Mouse (Mus musculus): ENCODE measurements around the gene Ntm.

The Ntm gene

DNA sequence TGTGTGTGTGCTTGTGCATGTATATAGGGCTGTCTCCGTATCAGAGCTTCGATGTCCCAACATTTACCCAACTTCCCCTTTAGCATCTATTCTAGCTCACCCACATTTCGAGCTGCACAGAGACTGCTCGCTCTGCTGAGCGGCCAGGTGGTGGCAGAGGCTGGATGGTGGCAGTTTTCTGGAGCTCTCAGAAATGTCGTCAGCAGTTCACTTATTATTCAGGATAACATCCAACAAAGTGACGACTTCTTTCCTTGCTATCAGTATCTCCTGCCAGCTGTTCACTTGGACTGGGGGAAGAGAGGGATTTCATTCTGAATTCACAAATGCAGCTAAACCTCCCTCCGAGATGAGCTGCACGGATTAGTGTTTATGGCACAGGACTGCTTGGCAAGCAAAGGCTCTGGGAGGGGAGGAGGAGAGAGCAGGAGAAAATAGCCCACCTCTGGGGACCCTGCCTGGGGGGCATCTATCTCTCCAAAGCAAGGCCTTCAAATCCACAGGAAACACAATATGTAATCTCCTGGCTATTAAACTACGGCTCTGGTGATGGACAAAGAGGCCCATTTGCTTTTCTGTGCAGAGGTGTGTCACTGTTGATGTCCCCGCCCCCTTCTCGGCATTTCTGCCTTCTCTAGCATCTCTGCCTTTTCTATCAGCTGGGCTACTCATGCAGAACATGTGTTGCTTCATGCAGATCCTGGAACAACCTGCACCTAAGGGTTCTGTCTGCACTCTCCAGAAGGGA lies 159.8 kb downstream of the Ntm start:
- no peak for DNase-seq (ENCODE audit: low read depth, low spot score)

DNA sequence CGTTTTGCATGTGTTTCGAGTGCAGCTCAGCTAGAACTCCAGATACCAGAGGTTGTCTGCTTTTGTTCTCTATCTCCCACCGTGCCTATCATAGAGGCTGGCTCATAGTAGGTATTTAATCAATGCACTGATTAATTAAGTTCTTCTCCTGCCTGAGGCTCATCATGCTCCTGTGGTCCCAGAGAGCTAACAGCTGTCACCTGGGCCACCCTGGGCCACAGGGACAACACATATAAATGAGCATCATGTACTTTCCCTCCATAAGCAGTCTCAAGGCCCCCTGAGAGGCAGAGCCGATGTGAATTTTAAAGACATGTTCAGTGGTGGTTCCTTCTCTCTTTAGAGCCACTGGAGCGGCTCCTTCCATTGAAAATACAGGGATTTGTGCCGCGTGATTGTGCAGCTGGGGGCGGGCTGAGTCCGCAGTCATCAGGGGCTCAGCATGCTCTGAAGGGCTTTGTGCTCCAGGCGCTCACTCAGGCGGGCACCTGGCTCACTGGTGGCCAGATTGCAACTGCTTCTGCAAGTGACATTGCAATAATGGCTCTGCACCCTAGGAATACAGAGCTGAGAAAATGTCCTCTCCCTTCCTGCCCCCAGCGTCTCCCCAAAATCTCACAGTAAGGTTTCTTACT lies 160.8 kb downstream of the Ntm start:
- no peak for DNase-seq (ENCODE audit: low read depth, low spot score)

DNA sequence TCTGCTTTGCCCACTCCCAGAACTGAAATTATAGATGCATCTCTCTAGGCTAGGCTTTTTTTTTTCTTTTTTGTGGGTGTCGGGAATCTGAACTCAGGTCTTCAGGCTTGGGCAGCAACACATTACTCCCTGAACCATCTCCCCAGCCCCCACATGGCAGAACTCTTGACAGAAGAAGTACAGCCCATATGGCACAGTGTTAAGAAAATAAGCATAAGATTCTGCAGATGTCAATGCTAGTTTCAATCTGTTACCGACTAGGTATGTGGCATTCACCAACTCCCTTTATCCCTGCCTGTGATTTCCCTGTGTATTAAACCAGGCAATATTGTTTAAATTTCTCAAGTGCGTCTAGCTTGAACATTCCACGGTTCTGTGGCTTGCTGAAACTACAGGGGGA lies 166.7 kb downstream of the Ntm start:
- no peak for DNase-seq (ENCODE audit: low read depth, low spot score)

DNA sequence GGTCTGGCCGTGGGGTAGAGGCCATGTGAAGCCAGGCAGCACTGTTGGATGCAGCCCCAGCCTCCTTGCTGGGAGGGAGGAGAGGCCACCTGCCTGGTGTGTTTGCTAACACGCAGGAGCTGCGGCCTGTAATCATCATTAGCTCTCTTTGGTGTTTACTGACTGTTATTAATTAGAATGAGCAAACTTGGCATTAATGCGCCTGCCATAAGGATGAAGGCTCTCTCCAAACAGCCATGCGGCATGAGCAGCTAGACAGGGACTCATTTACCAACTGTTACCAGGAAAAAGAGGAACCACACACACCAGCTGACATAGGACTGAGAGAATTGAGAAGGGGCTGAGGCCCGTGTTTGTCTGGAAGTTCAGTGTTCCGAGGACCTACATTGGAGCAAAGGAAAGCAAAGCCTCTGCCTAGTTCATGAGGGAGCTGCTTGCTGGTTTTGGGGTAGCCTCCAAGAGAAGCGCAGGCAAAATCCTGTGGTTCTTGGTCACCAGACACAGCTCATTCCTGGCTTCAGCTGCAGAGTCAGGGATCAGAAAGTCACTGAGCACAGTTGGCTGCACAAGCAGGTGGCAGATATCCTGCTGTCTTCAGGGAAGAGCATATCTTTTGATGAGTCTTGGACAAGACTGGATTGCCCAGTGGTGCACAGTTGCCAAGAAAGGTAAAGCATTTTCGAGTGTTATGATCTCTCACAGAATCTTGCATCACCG lies 171.6 kb downstream of the Ntm start:
- no peak for DNase-seq (ENCODE audit: low read depth, low spot score)

DNA sequence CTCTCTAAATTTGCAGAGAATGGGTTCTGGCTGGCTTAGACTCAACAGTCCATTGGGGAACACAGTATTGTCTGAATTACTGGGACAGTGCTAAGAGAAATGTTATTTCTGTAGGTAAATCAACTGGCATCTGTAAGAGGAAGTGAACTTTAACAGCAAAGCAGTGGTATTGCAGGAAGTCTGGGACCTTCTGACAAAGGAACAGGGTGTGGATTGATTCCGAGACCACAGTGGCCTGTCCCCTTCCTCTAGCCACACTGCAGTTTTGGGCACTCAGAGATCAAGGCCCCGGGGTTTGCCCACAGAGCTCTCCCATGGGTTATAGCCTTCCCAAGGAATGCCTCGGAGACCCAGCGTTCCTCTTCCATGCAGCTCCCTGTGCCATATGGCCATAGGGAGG lies 172.9 kb downstream of the Ntm start:
- DNase-seq (ENCODE audit: low read depth, low spot score): no peak

DNA sequence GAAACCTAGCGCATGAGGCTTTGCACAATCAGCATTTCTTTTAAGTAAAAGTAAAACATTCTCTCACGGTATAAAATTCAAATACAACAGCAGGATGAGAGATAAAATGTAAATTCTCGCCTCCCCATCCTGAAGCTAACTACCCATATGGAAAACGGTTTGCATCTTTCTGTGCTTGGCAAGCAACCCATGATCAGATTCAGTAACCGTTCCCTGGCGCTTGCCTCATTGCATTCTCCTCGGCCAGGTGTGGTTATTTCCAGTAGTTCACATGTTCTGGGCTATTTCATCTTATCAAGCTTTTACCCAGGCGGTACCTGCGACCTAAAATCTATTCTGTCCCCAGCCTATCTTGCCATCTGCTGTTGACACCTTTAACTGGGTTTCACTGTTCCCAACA lies 174.1 kb downstream of the Ntm start:
- no peak for DNase-seq (ENCODE audit: low read depth, low spot score)

DNA sequence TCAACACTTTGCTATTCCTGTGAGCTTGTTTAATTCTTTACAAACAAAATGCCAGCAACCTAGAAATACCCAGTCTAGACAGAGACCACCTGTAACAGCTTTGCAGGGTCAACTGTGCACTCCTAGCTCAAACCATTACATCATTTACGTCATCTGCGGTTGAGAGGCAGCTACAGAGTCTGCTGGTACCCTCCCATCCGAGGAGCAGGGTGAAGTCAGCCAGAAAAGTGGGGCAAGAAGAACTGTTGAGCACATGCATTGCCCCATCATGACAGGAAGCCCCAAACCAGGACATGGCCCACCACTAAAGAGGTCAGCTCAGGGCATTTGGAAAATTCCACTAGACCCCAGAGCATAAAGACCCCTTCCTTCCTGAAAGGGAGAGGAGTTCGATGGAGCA lies 175.5 kb downstream of the Ntm start:
- DNase-seq (ENCODE audit: low read depth, low spot score): no peak

DNA sequence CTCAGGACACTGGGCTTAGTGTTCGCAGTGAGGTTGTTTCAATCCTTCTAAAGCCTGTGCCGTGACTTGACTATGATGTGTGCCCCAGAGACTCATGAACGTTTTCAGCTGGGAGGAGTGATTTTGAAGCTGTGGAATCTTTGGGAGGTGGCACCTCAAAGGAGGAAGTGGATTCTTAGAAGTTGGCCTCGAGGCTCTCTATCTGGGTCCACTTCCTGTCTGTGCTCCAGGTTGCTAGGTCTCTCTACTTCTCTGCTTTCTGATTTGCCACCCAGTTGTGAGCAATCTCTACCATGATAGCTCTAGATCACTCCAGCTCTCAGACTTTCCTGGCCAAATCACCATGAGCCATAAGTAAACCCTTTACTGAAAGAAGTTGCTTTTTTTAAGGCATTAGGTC lies 180.2 kb downstream of the Ntm start:
- no peak for DNase-seq (ENCODE audit: low read depth, low spot score)

DNA sequence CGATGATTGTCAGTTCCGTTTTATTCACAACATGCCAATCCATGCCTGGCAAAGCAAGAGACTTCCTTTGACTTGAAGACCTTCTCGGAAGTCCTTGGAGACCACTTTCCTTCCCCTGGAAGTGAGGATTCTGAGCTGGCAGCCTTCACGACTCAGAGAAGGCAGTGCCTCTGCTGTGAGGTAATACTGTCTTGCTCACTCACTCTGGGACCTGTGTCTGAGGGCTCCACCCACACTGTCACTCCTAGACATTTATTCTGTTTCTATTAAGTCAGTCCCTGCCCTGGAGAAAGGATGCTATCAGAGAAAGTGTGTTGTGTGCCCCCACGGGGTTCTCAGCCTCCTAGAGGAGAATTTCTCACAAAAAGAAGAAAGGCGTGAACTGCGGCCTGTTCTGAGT lies 183.2 kb downstream of the Ntm start:
- no peak for DNase-seq (ENCODE audit: low read depth, low spot score)

DNA sequence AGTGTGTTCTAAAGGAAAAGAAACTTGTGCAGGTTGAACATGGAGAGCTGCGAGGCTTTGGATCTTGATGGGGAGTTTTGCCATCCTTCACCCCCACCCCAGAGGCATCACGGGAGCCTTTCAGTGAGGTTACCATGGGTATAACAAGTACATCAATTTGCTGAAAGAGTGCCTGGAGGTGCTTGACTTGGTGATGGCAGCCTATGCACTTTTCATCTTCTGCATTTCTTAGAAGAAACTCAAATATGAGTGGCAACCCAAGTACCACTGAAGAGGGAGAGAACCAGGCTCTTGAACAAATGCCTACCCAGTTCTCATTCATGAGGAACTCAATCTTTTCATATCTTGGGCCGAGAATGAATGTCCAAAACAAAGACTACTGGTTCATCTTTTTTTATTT lies 186.0 kb downstream of the Ntm start:
- no peak for DNase-seq (ENCODE audit: low read depth, low spot score)

DNA sequence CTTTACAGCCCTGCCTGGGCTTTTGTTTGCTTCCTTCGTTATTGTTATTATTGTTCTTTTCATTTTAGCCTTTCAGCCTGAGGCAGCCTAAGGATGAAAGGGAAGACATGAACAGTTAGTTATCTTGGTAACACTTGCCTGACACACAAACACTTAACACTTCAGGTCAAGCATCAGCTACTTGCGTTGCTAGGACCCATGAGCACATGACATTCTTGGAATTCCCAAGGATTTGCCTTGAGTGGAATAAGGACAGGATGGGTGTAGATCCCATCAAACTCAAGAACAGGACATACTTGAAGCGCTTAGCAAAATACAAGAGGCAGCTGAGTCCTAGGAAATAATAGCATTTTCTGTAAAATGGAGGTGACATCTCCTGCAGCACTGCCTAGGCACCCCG lies 186.4 kb downstream of the Ntm start:
- DNase-seq (ENCODE audit: low read depth, low spot score): no peak

DNA sequence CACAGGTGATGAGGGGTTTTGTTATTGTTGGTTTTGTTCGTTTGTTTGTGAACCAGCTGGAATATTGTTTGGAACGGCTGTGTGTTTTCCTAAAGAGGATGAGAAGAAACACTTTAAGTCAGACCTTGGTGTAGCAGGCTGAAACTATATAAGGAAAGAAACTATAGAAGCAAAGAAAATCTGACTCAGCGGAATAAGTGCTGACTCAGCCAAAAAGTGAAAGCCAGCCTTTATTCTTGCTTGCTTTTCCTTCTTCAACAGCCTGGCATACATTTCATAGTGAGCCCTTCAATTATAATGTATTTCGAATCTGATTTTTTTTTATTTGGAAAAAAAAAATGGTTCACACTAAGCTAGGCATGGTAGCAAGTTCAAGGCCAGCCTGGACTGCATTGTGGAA lies 186.9 kb downstream of the Ntm start:
- DNase-seq (ENCODE audit: low read depth, low spot score): no peak

DNA sequence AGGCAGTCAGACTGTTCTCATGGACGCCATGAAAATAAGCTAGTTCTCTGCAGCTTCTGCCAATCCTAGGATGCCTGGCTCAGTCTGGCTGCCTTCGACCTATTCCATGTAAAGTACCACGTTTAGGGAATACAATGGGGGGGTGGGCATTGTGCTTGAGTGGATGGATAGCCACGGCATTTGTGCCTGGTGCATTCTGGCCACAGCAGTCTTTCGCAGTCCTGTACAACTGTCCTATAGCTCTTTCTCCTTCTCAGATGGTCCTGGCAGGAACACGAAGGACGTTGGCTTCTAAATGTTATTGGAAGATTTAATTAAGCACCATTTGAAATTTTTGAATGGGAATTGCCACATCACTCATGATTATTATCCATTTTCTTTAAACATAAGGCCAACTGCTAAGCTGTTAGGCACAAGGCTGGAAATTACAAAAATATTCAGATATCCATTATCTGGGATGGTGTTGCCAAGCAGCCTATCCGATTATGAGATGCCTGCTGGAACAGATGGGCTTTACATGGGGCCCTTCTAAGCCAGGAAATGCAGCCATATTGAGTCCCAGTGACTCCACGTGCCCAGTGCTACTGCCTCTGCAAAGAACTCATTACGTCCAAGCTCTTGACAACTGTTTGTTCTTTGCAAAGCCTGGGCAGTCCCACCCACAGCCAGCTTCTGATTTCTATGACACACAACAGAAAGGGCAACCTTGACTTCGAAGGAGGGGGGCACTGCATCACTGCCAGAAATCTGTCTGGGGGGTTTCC lies 190.1 kb downstream of the Ntm start:
- no peak for DNase-seq (ENCODE audit: low read depth, low spot score)

DNA sequence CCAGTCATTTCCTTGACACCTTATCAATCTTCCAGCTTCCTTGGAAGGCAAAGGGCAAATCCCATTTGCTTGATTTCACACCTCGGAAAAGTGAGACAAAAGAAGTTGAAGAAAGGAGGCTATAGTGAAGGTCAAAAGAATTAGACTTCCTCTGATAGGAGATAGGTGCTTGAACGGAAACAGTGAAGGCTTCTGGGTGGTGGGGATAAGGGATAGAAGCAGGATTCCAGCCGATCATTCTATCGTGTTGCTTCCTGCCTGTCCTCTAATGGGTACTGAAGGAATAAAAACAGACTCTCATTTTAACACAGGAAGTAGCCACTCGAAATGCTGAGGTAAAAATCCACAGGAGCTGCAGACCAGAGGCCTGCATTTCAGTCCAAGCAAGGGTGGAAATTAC lies 191.1 kb downstream of the Ntm start:
- no peak for DNase-seq (ENCODE audit: low read depth, low spot score)

DNA sequence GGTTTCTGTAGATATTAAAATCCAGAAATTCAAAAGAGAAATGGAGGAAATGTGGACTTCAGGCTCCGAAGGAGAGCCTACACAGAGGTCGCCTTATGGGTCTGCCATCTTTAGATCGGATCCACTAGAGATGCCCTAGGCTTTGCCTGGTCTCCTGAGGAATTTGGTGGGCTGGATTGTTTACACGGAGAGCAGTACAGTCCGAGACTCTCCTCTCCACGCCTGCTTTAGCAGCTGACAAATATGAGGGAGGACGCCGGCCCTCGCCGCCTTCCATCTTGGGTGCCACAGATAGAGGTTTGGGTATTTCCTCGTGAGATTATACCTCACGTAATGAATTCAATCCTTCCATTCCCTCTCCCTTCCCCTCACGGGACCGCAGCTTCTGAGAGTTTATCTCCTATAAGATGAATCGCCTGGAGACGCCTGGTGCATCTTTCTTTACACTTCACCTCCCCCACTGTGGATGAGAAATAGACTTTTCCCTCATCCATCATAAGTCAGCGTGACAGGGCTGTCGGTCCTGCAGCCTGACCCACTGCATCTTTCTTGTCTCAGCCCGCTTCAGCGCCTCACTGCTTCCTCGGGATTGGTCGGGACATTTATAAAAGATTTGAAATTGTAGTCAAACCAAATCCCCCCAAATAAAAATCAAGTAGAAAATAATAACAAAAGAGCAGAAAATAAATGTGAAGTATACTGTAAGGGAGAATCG lies 191.7 kb downstream of the Ntm start:
- DNase-seq (ENCODE audit: low read depth, low spot score): no peak

DNA sequence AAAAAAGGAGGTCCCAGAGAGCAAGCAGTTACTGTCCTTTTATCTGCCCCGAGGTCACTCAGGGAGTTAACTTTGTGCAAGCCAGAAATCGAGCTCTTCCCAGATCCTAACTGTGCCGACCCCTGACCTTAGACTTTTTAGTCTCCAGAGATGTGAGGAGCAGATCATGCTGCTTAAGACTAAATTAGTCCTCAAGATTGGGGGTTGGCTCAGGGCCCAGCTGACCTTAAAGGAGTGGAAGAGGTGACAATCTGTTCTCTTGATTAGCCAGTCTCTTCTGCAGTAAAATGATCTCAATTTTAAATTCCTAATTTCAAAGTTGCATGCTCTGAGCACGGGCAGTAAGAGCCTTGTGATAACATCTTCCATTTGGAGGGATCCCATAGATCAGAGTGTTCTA lies 193.6 kb downstream of the Ntm start:
- no peak for DNase-seq (ENCODE audit: low read depth, low spot score)

DNA sequence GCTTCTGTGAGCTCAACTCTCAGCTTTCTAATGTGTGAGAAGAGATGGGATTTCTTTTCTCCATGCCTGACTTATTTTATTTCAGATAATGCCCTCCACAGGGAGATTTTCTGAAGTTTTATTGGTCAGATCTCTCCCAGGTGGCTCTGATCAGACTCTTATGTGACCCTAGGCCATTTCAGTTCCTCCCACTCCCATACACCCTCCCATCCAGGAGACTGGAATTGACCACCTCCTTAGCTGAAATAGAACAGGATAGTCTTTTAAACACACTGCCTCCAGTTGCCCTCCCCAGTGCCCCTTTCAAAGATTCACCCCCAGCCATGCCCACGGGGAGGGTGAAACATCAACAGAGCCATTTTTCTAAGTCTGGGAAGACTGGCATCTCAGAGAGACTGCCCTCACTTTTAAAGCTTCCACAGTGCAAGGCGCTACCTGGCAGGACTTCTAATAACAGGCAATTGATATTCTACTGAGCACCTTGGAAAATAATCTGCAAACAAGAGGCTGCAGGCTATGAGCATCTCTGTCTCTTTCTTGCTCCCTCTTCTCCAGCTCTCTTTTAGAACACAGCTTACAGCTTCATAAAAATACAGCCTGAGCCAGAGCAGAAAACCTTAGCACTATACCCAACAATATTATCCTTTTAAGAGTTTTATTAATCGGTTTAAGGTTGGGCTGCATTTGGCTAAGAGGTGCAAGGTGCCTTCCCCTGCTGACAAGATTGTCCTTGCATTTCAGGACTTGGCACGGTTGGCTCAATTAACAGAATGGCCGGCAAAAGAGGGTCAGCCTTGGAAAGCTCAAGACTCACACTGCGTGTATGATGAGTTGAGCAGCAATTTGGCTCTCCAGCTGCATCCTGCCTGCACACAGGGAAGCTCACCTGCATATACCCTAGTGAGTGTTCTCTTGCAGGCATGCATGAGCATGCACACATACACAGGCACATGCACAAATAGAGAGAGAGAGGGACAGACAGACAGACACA lies 196.7 kb downstream of the Ntm start:
- DNase-seq (ENCODE audit: low read depth, low spot score): no peak

DNA sequence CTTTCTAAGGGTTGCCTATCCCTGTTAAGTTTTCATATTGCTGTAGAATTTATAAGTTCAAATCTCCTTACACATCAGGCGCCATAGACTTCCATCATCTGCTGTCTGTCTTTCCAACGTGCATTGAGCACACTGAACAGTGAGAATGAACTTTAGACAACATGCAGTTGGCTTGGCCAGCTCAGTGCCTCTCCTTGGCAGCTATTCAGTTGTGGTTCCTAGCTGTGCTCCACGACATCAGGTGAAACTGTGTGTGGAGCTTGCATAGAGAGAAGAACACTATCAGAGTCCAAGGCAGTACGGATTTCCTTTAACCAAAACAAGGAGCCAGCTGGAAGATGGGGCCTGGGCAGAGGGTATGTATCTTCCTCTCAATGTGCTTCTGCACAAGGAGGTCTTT lies 199.6 kb downstream of the Ntm start:
- DNase-seq (ENCODE audit: low read depth, low spot score): no peak

DNA sequence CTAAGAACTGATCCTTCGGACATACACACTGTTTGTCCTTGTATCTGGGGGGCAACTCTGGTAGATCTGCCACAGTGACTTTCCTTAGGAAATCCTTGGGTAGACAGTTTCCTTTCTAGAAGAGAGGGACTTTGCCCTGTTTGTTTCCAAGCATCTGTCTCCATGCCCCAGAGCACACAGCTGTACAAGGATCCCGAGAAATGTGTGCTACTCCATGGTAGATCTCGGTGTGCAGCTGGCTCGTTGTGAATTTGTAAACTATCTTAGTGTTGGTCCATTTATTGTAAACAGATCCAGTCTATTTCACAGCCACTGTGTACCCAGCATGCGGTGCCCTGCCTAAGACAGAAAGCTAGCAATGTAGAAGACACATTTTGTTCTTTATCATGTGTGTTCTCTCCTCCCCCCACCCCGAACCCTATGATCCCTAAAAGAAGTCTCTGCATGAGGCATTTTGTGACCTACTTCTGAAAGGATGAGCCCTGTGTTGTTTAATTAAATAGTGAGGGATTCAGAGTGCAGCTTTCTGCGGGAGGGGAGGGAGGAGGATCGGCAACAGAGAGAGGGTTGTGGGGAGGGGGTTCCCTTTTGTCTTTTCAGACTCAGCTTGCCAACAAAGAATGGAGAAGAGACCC lies 200.9 kb downstream of the Ntm start:
- DNase-seq (ENCODE audit: low read depth, low spot score): no peak

DNA sequence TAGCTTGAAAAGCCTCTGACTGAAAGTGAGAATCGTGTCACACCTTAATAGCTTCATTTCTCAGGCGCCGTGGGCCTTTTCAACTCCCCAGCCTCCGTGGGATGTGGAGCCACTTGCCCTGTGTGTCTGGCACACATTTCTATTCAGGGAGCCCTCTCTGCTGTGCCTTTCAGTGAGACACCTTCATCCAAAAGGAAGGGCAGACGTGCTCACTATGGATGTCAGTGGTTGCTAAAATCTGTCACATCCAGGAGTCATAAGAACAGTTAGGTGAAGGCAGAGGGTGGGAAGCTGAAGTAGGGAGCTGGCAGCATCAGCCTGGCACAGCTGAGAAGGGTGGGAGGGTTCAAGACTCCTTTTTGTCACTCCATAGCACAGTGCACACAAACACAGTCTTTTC lies 201.4 kb downstream of the Ntm start:
- no peak for DNase-seq (ENCODE audit: low read depth, low spot score)

Data from WW6 (cell line).